Mouse (Mus musculus): ENCODE measurements around the gene Ajm1.
A peak's percentile ranks its signal among the peaks of the same experiment; 100 is the strongest.

Gene Ajm1

DNA sequence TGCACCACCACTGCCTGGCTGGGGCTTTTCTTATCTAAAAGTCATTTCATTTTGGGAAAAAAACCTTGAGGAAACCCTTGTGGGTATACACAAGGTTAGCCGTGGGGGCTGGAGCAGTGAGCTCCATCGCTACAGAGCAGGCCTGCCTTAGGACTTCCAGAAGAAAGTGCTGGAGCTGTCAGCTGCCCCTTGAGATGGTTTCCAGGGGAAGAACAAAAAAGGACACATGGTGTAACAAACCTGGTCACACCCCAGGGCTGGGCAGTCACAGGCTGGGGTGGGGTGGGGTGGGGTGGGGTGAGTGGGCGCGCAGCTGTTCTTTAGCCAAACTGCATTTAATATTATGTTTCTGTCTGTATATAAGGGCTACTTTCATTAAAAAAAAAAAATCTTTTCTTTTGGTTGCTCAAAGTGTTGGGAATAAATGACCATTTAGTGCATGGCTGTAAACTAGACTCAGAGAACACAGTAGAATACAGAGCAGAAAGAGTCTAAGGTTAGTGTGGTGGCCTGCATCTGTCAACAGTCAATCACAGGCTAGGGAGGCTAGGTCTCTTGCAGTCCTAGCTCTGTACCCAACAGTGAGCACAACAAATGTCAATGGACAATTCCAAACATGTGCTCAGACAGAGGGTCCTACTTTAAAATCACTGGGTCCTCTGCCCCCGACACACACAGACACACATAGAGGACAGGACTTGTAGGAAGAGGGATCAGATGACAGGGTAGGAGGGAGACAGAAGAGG, 15.4 kb upstream of the Ajm1 start:
- DNase-seq (ENCODE audit: low read depth, low spot score), result no peak
- Histone ChIP-seq H3K36me3 (ENCODE audit: control insufficient read depth, insufficient read depth, low read length, poor library complexity, severe bottlenecking) (peaks cover 14% of the 10 kb centered on the region), H3K27me3 (ENCODE audit: control insufficient read depth, insufficient read depth, low read length, poor library complexity, severe bottlenecking) (no peaks in the 10 kb centered on the region)

DNA sequence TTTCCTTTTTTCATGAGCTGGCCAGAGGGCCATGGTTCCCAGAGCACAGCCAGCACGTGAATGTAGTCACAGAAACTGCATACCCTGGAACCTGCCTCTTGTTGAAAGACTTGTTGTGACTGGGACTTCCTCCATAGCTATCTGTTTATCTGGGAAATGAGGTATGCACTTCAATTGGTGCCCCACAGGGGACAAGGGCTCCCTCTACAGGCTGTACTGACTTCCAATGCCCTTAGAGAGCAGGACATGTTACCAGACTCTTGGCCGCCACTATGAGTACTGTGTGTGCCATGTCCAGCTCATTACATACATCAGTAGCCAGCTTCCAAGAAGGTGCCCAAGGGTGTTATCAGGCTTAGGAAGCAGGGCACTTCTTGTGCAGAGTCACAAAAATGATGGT, 10.3 kb upstream of the Ajm1 start:
- DNase-seq (ENCODE audit: low read depth, low spot score), result peak; percentile 57
- Histone ChIP-seq H3K36me3 (ENCODE audit: control insufficient read depth, insufficient read depth, low read length, poor library complexity, severe bottlenecking) (peaks cover 8% of the 10 kb centered on the region), H3K27me3 (ENCODE audit: control insufficient read depth, insufficient read depth, low read length, poor library complexity, severe bottlenecking) (no peaks in the 10 kb centered on the region)

DNA sequence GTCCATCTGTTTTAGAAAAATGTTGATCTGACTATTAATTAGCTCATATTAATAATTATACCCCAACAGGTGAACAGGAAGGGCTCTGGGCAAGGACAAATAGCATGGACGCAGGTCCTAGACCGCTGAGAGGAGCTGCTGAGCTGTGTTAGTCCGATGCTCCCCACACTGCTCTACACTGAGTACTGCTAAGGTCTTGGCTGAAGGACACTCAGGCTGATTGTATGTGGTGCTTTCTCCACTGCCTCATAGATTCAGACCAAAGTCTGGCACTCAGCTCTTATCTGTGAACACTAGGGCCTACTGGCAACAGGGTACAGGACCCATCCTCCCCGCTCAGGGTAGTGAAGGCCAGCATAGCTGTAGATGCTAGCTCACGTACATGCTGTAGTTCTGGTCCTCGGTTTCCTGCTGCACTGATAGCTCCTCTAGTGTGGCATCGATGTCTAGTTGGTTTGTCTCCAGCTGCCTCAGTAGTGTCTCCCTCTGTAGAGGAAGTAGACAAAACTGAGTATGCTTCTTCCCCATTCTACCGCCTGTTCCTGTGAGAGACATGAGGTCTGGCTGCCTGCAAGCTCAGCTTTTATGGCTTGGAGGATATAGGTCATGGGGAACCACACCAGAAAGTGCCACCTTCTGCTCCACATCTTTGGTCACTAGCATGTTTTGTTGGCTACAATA, 6.8 kb upstream of the Ajm1 start:
- Histone ChIP-seq H3K27me3 (ENCODE audit: control insufficient read depth, insufficient read depth, low read length, poor library complexity, severe bottlenecking) (no peaks in the 10 kb centered on the region), H3K36me3 (ENCODE audit: control insufficient read depth, insufficient read depth, low read length, poor library complexity, severe bottlenecking) (no peaks in the 10 kb centered on the region)
- DNase-seq (ENCODE audit: low read depth, low spot score), result no peak

GRCm38 (mm10) chr2:25587290-25587689, 5.7 kb upstream of the Ajm1 start:
- Histone ChIP-seq H3K36me3 (ENCODE audit: control insufficient read depth, insufficient read depth, low read length, poor library complexity, severe bottlenecking) (no peaks in the 10 kb centered on the region; the same call in 1 of the 2 replicates), H3K27me3 (ENCODE audit: control insufficient read depth, insufficient read depth, low read length, poor library complexity, severe bottlenecking) (no peaks in the 10 kb centered on the region)
- DNase-seq (ENCODE audit: low read depth, low spot score), result no peak

DNA sequence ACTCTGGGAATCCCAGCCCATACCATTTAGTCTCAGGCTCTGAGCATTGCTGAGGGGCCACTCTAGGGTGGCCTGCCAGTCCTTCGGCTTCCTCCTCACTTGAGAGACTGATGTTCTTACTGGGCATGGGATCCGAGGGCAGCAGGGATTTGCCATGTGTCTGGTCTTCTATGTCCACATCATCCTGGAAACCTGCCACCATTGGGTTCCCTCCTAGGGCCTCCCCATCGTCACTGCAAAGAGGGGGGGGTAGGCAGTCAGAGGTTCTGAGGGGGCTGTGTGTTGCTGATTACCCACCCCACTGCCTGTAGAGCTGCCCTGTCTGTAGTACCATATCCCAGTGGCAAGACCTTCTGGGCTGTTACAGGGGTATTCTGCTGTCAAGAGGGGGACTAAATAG, 4.0 kb upstream of the Ajm1 start:
- Histone ChIP-seq H3K36me3 (ENCODE audit: control insufficient read depth, insufficient read depth, low read length, poor library complexity, severe bottlenecking) (no peaks in the 10 kb centered on the region; the same call in 1 of the 2 replicates), H3K27me3 (ENCODE audit: control insufficient read depth, insufficient read depth, low read length, poor library complexity, severe bottlenecking) (no peaks in the 10 kb centered on the region)
- DNase-seq (ENCODE audit: low read depth, low spot score), result no peak

DNA sequence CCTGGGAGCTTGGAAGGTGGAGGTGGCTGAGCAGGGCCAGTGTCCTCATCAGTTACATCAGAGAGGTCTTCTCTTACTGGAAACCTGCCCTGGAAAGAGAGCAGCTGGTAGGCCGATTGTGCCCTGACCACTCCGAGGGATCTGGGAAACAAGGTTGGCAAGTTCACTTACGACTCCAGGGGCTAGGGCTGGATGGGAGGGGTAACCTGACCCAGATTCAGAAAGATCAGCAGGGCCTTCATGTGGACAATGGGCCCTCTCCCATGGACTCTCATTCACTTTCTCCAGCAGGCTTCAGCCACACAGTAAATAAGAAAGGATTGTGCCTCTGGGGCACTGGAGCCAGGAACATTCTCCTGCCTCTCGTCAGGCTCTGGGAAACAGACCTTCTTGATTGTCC, 3.3 kb upstream of the Ajm1 start:
- Histone ChIP-seq H3K27me3 (ENCODE audit: control insufficient read depth, insufficient read depth, low read length, poor library complexity, severe bottlenecking) (no peaks in the 10 kb centered on the region), H3K36me3 (ENCODE audit: control insufficient read depth, insufficient read depth, low read length, poor library complexity, severe bottlenecking) (no peaks in the 10 kb centered on the region; the same call in 1 of the 2 replicates)
- DNase-seq (ENCODE audit: low read depth, low spot score), result no peak

- Histone ChIP-seq H3K27me3 (ENCODE audit: control insufficient read depth, insufficient read depth, low read length, poor library complexity, severe bottlenecking) (no peaks in the 10 kb centered on the region), H3K36me3 (ENCODE audit: control insufficient read depth, insufficient read depth, low read length, poor library complexity, severe bottlenecking) (no peaks in the 10 kb centered on the region; the same call in 1 of the 2 replicates)
- DNase-seq (ENCODE audit: low read depth, low spot score), result no peak
These were observed 2.6 kb upstream of the Ajm1 start for GRCm38 (mm10) chr2:25584152-25584551.

DNA sequence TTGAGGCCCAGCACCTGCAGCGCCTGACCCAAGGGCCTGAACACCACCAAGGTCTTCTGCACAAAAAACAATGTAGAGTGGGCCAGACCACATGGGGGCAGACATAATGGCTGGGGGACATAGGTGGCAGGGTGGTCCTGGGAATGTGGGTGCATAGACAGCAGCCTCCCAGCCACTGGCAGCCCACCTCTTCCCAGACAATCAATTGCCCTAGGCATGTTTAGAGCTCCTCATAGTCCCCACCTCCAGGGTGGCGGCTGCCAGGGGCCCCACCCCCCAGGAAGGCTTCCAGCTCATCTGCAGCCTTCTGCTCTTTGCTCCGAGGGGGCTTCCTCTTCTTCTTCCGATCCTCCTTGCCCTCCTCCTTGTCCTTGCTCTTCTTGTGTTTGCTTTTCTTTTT, 2.0 kb upstream of the Ajm1 start:
- Histone ChIP-seq H3K36me3 (ENCODE audit: control insufficient read depth, insufficient read depth, low read length, poor library complexity, severe bottlenecking) (no peaks in the 10 kb centered on the region; the same call in 1 of the 2 replicates), H3K27me3 (ENCODE audit: control insufficient read depth, insufficient read depth, low read length, poor library complexity, severe bottlenecking) (no peaks in the 10 kb centered on the region)
- no peak for DNase-seq (ENCODE audit: low read depth, low spot score)

GRCm38 (mm10) chr2:25583120-25583481, 1.5 kb upstream of the Ajm1 start:
- H3K36me3 ChIP-seq (ENCODE audit: control insufficient read depth, insufficient read depth, low read length, poor library complexity, severe bottlenecking), result no peaks in the 10 kb centered on the region; the same call in 1 of the 2 replicates
- H3K27me3 ChIP-seq (ENCODE audit: control insufficient read depth, insufficient read depth, low read length, poor library complexity, severe bottlenecking), result no peaks in the 10 kb centered on the region
- no peak for DNase-seq (ENCODE audit: low read depth, low spot score)

- Histone ChIP-seq H3K36me3 (ENCODE audit: control insufficient read depth, insufficient read depth, low read length, poor library complexity, severe bottlenecking) (no peaks in the 10 kb centered on the region; the same call in 1 of the 2 replicates), H3K27me3 (ENCODE audit: control insufficient read depth, insufficient read depth, low read length, poor library complexity, severe bottlenecking) (no peaks in the 10 kb centered on the region)
- peak; percentile 53 for DNase-seq (ENCODE audit: low read depth, low spot score)
These were observed 1.0 kb upstream of the Ajm1 start for GRCm38 (mm10) chr2:25582466-25583119.

GRCm38 (mm10) chr2:25581901-25582301, 344 bp upstream of the Ajm1 start:
- H3K36me3 ChIP-seq (ENCODE audit: control insufficient read depth, insufficient read depth, low read length, poor library complexity, severe bottlenecking), result no peaks in the 10 kb centered on the region; the same call in 1 of the 2 replicates

DNA sequence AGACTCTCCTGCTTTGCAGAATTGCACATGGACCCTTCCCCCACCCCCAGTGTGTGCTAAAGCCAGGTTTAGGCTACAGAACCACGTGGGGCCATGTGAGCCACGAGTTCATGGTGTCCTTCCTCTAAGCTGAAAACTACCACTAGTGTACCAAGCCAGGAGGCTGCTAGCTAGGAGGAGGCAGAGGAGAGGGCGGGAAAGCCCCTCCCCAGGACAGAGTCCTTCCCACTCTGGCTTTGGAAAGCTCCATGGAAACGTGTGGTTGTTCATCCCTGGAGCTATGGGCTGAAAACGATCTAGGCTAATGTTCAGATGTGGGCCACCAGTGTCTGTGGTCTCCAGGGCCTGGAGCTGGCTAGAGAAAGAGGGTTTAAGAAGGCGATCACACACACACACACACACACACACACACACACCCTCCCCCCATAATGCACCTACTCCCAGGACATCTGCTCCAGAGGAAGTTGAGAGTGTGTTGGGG, 896 bp downstream of the Ajm1 start:
- peak; percentile 22 for DNase-seq (ENCODE audit: low read depth, low spot score)
- Histone ChIP-seq H3K36me3 (ENCODE audit: control insufficient read depth, insufficient read depth, low read length, poor library complexity, severe bottlenecking) (no peaks in the 10 kb centered on the region; the same call in 1 of the 2 replicates), H3K27me3 (ENCODE audit: control insufficient read depth, insufficient read depth, low read length, poor library complexity, severe bottlenecking) (no peaks in the 10 kb centered on the region)

More at GRCm38 (mm10) chr2:25581901-25582301, 344 bp upstream of the Ajm1 start:
- DNase-seq (ENCODE audit: low read depth, low spot score), result no peak
- no peaks in the 10 kb centered on the region for H3K27me3 ChIP-seq (ENCODE audit: control insufficient read depth, insufficient read depth, low read length, poor library complexity, severe bottlenecking)

- peak; percentile 83 for DNase-seq (ENCODE audit: low read depth, low spot score)
- Histone ChIP-seq H3K27me3 (ENCODE audit: control insufficient read depth, insufficient read depth, low read length, poor library complexity, severe bottlenecking) (no peaks in the 10 kb centered on the region), H3K36me3 (ENCODE audit: control insufficient read depth, insufficient read depth, low read length, poor library complexity, severe bottlenecking) (no peaks in the 10 kb centered on the region; the same call in 1 of the 2 replicates)
These were observed 1.7 kb downstream of the Ajm1 start for GRCm38 (mm10) chr2:25579737-25580460.

All from splenic B cell, adult 2 months (primary cell).